Mouse (Mus musculus) cerebellum, adult 2 months (tissue): Measurements from ENCODE around the gene Sla2. TPM values are rescaled to one million over a fixed set of nuclear protein-coding genes. Genes with fewer than 3 reads are reported as not detected.
A peak's percentile ranks its signal among the peaks of the same experiment; 100 is the strongest.

Experiments used
- DNase-seq, 2 experiments: peaks; one replicate each; pipeline ENCODE4 v3.0.0; 2021
- H3K27ac ChIP-seq: fragments of 200-500 bp; 2 replicates; pipeline ENCODE4 v1.5.1; 2012; ENCODE audit warnings: low read length, control low read depth, inconsistent platforms; ENCODE audit not compliant: insufficient read depth
- H3K27me3 ChIP-seq: fragments of 200-500 bp; 2 replicates; pipeline ENCODE4 v1.6.1; 2012; ENCODE audit warnings: inconsistent platforms, mild to moderate bottlenecking, low read length, moderate library complexity; ENCODE audit not compliant: control insufficient read depth, insufficient read depth
- H3K4me1 ChIP-seq: fragments of 200-500 bp; 2 replicates; pipeline ENCODE4 v1.6.1; 2011; ENCODE audit warnings: low read length; ENCODE audit not compliant: control insufficient read depth, insufficient read depth
- H3K4me3 ChIP-seq: fragments of 200-500 bp; replicated peaks from 2 replicates; pipeline ENCODE3; 2011; ENCODE audit warnings: mild to moderate bottlenecking, low read depth, low read length, control low read depth; ENCODE audit not compliant: insufficient read depth
- CTCF ChIP-seq: fragments of 200-500 bp; IDR thresholded peaks from 2 replicates; pipeline ENCODE4 v1.5.1; 2011; ENCODE audit warnings: low read depth, mild to moderate bottlenecking, control low read depth, low read length, moderate library complexity, borderline replicate concordance; ENCODE audit not compliant: insufficient read depth
- POLR2A ChIP-seq: fragments of 200-500 bp; IDR thresholded peaks from 2 replicates; pipeline ENCODE4 v1.6.1; 2011; ENCODE audit warnings: low read length, control low read depth, borderline replicate concordance; ENCODE audit not compliant: insufficient read depth
- WGBS: fragments of 180-500 bp; shearing (Covaris S2); methylation state at CpG from one replicate; pipeline ENCODE4 v1.1.7; 2018; 5-methylcytosine and 5-hydroxymethylcytosine counted together
- polyA plus RNA-seq: library from polyadenylated mRNA; depleted of rRNA; stranded (reverse); fragments of >200 nt; gene quantifications from 2 replicates; pipeline ENCODE4 v1.2.3, GENCODE M21; 2012

The Sla2 gene
- polyA plus RNA-seq, 1 experiment = 0.07 TPM

GRCm38 (mm10) chr2:156870519-156870918 is 16.5 kb downstream of the Sla2 start:
- DNase-seq = peak; percentile 37 to 47
- no peaks in the 10 kb centered on the region for H3K27me3 ChIP-seq
- H3K27ac ChIP-seq = no peak overlapping the region
- H3K4me3 ChIP-seq = no peak overlapping the region
- H3K4me1 ChIP-seq = peaks cover 26% of the 10 kb centered on the region
- no peak for TF ChIP-seq POLR2A
- no peak for TF ChIP-seq CTCF
- WGBS = 16% methylated on average over 6 of the region's 6 CpGs

GRCm38 (mm10) chr2:156869554-156869953 is 17.4 kb downstream of the Sla2 start:
- peak in 1 of 2 experiments; percentile 49 for DNase-seq
- Histone ChIP-seq H3K27me3 (no peaks in the 10 kb centered on the region), H3K27ac (peak overlapping the region; percentile 35; the same call in 1 of the 2 replicates), H3K4me3 (no peak overlapping the region), H3K4me1 (peaks cover 23% of the 10 kb centered on the region)
- WGBS = 25% methylated on average over 7 of the region's 7 CpGs
- TF ChIP-seq CTCF (no peak), POLR2A (no peak)

GRCm38 (mm10) chr2:156868994-156869393 is 18.0 kb downstream of the Sla2 start:
- peak; percentile 54 to 57 for DNase-seq
- H3K4me1 ChIP-seq = peaks cover 22% of the 10 kb centered on the region; the same call in 1 of the 2 replicates
- H3K27ac ChIP-seq = no peak overlapping the region
- WGBS = 26% methylated on average over 8 of the region's 8 CpGs
- peak; percentile 14; the same call in 1 of the 2 replicates for TF ChIP-seq CTCF
- TF ChIP-seq POLR2A = no peak
- H3K27me3 ChIP-seq = no peaks in the 10 kb centered on the region
- no peak overlapping the region for H3K4me3 ChIP-seq

GRCm38 (mm10) chr2:156864481-156864880 is 22.5 kb downstream of the Sla2 start:
- peak overlapping the region; percentile 85 for H3K4me3 ChIP-seq

GRCm38 (mm10) chr2:156863487-156864160 is 23.4 kb downstream of the Sla2 start:
- Histone ChIP-seq H3K27ac (peak overlapping the region; percentile 45; the same call in 1 of the 2 replicates), H3K27me3 (no peaks in the 10 kb centered on the region), H3K4me3 (peak overlapping the region; percentile 85), H3K4me1 (peaks cover 9% of the 10 kb centered on the region; the same call in 1 of the 2 replicates)
- WGBS = under 1% methylated on average over 28 of the region's 28 CpGs
- no peak for TF ChIP-seq CTCF
- no peak for TF ChIP-seq POLR2A
- DNase-seq = peak; percentile 18 to 31

More at GRCm38 (mm10) chr2:156864481-156864880, 22.5 kb downstream of the Sla2 start:
- Histone ChIP-seq H3K27me3 (no peaks in the 10 kb centered on the region), H3K4me1 (peaks cover 11% of the 10 kb centered on the region; the same call in 1 of the 2 replicates), H3K27ac (no peak overlapping the region)
- peak; percentile 45 to 61 for DNase-seq
- 9% methylated on average over 3 of the region's 3 CpGs for WGBS
- TF ChIP-seq CTCF = no peak
- TF ChIP-seq POLR2A = no peak

GRCm38 (mm10) chr2:156862772-156863486 is 24.1 kb downstream of the Sla2 start, which contains the start of gene Rab5if:
TSS of gene Rab5if (plus strand) at chr2:156863128.
- no peaks in the 10 kb centered on the region for H3K27me3 ChIP-seq
- TF ChIP-seq CTCF (peak; percentile 18; the same call in 1 of the 2 replicates), POLR2A (peak; percentile 54)
- H3K27ac ChIP-seq = peak within 1 kb of the TSS; percentile 57
- DNase-seq = peak; percentile 98
- H3K4me1 ChIP-seq = peaks cover 9% of the 10 kb centered on the region; the same call in 1 of the 2 replicates
- H3K4me3 ChIP-seq = peak within 1 kb of the TSS; percentile 85
- under 1% methylated on average over 96 of the region's 98 CpGs for WGBS

GRCm38 (mm10) chr2:156862041-156862717 is 24.8 kb downstream of the Sla2 start:
- under 1% methylated on average over 19 of the region's 19 CpGs for WGBS
- TF ChIP-seq CTCF (no peak), POLR2A (no peak)
- Histone ChIP-seq H3K27ac (peak overlapping the region; percentile 57), H3K4me3 (peak overlapping the region; percentile 76), H3K4me1 (peaks cover 9% of the 10 kb centered on the region; the same call in 1 of the 2 replicates), H3K27me3 (no peaks in the 10 kb centered on the region)
- peak; percentile 49 for DNase-seq
